Mouse (Mus musculus): ENCODE measurements around the gene Sec16b. TPM values are rescaled to one million over a fixed set of nuclear protein-coding genes. Genes with fewer than 3 reads are reported as not detected.
A peak's percentile ranks its signal among the peaks of the same experiment; 100 is the strongest.

Gene Sec16b
- total RNA-seq, 2 experiments from 2014 or later = 0.32 to 0.40 TPM

GRCm38 (mm10) chr1:157512690-157513448 lies 6.3 kb downstream of the Sec16b start:
- DNase-seq (ENCODE audit: extremely low spot score in 1 of 2, low spot score in 1 of 2) = no peak

- no peak for DNase-seq (ENCODE audit: extremely low spot score in 1 of 2, low spot score in 1 of 2)
These were observed 7.0 kb downstream of the Sec16b start for GRCm38 (mm10) chr1:157513559-157513958.

DNA sequence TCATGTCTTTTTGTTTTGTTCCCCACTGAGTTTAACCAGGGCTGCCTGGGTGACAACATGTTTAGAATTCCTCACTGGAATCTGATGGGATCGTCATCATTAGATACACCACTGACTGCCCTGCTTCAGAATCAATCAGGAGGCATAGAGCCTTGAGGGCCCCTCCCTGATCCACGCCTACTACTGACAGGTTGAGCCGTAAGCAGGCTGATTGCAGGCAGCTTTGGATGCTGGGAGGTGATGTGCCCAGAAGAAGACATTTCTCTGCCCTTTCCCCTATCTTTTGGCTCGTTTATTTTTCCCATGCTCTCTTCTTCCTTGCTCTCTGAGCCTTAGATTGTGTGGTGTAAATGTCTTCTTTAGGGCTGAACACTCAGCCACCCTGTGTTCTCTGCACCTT lies 7.8 kb downstream of the Sec16b start:
- DNase-seq (ENCODE audit: extremely low spot score in 1 of 2, low spot score in 1 of 2) = no peak

DNA sequence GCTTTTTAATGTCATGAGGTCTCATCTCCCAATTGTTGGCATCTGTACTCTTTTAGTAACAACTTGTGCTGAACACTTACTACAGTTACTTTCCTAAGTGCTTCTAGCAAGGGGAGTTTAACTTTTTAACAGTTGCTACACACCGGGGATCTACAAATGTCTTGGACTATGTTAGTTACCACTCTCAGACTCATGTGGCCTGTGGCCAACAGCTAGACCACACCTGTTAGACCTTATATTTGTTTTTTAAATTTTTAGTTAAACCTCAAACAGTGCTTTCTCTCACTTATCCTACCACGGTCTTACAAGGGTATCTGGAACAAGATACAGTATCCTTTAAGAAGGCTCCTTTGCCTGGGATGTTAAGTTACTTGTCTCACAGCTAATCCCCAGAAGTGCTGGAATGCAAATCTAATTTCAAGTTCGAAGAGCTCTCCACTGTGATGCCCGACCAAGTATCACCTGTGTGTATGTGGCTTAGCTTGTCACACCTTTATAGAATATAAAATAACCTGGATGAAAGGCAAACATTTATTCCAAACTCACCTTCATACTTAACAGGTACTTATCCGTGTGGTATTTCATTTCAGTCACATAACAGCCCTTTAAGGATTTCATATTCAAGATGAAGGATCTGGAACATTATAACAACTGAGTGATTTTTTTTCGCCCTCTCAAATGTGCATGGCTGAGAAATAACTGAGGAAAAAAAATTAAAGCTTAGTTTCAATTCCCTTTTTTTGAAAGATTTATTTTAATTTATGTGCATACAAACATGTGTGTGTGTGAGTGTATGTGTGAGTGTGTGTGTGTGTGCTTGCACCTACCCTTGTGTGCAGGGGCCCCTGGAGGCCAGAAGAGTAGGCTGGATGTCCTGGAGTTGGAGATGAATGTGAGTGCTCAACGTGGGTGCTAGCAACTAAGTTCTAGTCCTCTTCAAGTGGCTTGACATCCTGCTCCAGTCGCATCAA lies 10.6 kb downstream of the Sec16b start:
- no peak for DNase-seq (ENCODE audit: extremely low spot score in 1 of 2, low spot score in 1 of 2)

GRCm38 (mm10) chr1:157518111-157518523 lies 11.6 kb downstream of the Sec16b start:
- peak; percentile 35 to 37 for DNase-seq (ENCODE audit: extremely low spot score in 1 of 2, low spot score in 1 of 2)

- DNase-seq (ENCODE audit: extremely low spot score in 1 of 2, low spot score in 1 of 2) = no peak
These were observed 12.9 kb downstream of the Sec16b start for GRCm38 (mm10) chr1:157519396-157519795.

- no peak for DNase-seq (ENCODE audit: extremely low spot score in 1 of 2, low spot score in 1 of 2)
These were observed 15.8 kb downstream of the Sec16b start for GRCm38 (mm10) chr1:157522322-157522721.

- no peak for DNase-seq (ENCODE audit: extremely low spot score in 1 of 2, low spot score in 1 of 2)
These were observed 18.2 kb downstream of the Sec16b start for GRCm38 (mm10) chr1:157524775-157525174.

DNA sequence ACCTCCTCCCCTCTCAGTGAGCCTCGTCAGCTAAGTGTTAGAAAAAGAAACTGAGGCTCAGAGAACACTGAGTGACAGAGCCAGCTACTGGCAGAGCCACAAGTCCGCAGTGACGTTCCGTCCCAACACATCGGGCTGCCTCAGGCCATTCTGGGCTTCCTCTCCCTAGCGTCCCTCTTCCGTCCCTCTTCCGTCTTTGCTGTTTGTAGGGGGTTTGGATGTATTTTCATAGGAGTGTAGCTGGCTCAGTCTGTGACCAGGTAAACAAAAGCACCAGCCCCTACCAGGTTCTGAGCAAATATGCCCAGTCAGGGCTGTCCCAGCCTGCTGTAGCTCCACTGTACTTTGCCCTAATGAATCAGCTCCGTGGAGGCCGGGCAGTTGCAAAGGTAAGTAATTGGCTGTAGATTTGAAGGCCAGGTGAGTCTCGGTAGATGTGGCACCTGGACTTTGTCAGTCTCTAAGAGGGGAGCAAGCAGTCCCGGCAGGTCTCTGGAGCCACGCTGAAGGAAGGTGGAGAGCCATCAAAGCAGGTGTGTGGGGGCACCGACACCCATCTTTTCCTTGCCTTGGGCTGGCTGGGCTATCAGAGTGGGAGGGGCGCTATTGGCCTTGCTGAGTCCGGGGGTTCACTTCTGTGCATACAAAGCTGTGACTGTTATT lies 19.3 kb downstream of the Sec16b start:
- DNase-seq (ENCODE audit: extremely low spot score in 1 of 2, low spot score in 1 of 2) = no peak

DNA sequence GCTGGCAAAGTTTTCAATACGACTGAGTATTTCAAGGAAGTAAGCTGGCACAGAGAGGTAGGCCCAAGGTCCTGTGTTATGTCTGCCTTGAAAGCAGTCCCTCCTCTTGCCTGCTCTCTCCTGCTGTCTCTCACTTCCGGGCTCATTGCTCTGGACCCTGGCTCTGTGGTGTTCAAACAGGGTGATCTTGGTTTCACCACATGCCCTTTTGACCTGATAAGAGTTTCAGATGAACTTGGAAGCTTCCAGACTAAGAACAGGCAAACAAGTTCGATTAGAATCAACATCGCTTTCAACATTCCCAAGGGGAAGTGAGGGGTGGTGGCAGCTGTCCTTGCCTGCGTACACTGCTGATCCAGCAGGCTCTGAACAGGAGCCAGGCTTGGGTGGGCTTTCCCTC lies 20.1 kb downstream of the Sec16b start:
- DNase-seq (ENCODE audit: extremely low spot score in 1 of 2, low spot score in 1 of 2) = no peak

DNA sequence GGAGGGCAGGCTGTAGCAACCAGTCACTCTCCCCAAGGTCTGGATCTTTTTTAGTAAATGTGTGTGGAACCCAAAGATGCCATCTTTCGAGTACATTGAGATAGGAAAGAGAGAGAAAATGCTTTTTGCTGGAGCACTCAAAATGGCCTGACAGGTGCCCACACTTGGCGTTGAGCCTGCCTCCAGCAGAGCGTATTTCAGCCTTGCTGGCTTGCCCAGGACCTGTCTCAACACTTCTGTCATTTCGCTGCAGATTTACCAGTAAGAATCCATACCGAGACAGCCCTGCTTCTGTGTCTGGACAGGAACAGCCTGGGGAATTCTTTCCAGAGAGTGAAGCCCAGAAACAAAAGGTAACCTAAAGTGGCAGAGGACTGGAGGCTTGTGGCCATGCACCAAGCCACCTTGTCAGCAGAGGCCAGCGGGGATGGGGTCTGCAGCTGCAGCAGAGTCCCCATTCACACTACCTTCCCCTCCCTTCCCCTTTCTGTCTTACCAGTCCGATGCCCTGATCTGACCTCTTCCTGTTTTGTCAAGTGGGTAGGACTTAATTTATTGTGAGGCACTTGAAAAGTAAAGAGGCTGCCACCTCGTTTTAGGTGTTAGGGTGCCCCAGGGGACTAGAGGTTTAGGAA lies 26.4 kb downstream of the Sec16b start:
- no peak for DNase-seq (ENCODE audit: extremely low spot score in 1 of 2, low spot score in 1 of 2)

GRCm38 (mm10) chr1:157535571-157535970 lies 29.0 kb downstream of the Sec16b start:
- no peak for DNase-seq (ENCODE audit: extremely low spot score in 1 of 2, low spot score in 1 of 2)

GRCm38 (mm10) chr1:157536471-157536870 lies 29.9 kb downstream of the Sec16b start:
- peak in 1 of 2 experiments; percentile 70 for DNase-seq (ENCODE audit: extremely low spot score in 1 of 2, low spot score in 1 of 2)

DNA sequence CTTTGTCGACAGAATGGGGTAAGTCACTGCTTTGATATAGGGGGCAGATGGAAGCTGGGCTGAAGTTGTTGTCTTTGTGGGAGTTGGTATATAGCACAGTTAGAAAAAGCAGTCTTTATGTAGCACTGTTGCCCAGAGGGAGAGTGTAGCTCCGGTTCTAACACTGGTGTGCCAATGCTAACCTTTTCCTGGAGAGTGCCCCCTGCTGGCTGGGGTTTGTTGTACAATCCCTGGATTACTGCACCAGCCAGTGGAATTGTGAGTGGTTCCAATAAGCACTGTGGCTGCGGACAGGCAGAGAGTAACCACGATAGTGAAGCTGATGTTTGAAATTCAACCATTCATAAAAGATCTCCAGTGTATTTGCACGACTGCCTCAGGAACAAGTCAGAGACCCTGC lies 31.1 kb downstream of the Sec16b start:
- DNase-seq (ENCODE audit: extremely low spot score in 1 of 2, low spot score in 1 of 2) = peak in 1 of 2 experiments; percentile 53

DNA sequence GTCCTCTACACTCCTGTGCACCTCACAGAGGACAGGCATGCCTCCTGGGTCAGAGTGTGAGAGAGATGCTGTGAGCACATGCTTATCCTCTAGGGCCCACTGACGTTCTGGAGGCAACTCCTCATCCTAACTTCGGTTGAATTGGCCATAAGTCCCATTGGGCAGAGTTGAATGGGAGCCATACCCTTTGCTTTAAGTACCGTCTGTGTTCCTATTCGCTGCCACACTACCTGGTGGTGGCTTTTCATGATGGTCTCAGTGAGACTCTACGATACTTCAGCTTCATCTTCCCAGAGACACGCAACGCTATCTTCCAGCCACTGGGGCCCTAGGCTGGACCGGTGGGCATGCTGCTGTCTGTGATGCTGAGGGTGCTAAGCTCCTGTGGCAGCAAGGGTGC lies 38.5 kb downstream of the Sec16b start:
- no peak for DNase-seq (ENCODE audit: extremely low spot score in 1 of 2, low spot score in 1 of 2)

DNA sequence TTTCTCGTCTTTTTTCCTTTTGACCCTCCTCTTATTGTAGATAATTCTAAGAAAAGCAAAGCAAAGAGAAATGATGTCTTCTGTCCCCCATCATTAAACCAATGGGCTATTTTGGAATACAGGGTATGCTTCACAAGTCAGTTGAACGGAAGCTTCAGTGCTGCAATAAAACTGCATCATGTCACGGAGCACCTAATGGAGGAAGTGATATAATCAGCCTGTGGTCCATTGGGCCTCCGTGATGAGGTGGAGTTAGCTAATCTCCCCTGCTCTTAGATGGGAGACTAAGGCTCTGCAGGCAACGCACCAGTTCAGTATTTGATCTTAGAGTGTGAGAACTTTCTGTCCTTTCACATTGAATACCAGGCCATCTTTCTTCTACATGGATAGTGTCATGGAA lies 41.1 kb downstream of the Sec16b start:
- DNase-seq (ENCODE audit: extremely low spot score in 1 of 2, low spot score in 1 of 2) = no peak

GRCm38 (mm10) chr1:157549721-157550120 lies 43.2 kb downstream of the Sec16b start:
- no peak for DNase-seq (ENCODE audit: extremely low spot score in 1 of 2, low spot score in 1 of 2)

DNA sequence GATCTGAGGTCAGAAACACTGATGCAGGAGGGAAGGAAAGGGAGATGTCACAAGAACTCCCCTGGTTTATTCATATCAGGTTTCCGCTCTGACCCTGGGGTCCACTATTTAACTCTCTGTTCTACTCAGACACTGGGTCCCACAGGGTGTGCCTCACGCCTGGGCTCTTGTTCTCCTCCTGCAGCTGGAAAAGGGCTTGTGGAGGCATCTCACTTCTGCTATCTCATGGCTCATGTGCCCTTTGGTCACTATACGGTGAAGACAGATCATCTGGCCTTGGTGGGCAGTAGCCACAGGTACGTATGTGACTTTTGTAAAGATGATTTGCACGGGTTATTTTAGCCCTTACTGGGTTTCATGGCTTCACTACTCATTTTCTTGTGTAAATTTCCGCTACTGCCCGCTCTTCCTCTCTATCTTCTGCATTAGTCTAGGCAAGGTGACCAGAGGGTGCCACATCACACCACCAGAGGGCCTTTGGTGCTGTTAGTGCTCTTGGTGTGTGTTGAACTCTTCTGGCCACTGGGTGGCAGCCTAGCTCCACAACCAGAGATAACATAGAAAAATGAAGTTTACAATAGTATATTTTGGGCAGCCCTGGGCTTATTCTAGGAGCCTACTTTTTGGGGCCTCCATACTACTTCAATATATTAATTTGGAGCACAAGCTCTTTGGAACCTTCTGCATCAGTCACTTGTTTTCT lies 46.4 kb downstream of the Sec16b start:
- peak in 1 of 2 experiments; percentile 72 for DNase-seq (ENCODE audit: extremely low spot score in 1 of 2, low spot score in 1 of 2)

DNA sequence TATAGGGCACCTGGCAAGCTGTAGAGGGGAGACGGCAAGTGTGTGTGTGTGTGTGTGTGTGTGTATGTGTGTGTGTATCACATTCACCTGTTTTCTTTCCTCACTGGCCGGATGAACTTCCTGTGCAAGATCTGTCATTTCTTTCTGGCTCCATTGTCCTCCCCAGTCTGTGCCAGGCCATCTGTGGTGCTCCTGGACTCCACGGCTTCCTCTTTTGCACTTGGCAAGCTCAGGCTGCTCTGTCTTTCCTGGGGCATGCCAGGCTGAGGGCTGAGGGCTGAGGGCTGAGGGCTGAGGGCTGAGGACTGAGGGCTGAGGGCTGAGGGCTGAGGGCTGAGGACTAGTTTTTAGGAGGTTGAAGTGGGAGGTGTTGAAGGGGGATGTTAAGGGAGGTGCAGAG lies 47.6 kb downstream of the Sec16b start:
- no peak for DNase-seq (ENCODE audit: extremely low spot score in 1 of 2, low spot score in 1 of 2)

Measured in layer of hippocampus, postnatal 25 days (tissue).